Mouse (Mus musculus) lung, adult 2 months (tissue): ENCODE data around the gene Sin3a.

ENCODE experiments used
- CTCF ChIP-seq: fragments of 200-500 bp; IDR thresholded peaks from 2 replicates; pipeline ENCODE4 v1.5.1; 2011; ENCODE audit warnings: mild to moderate bottlenecking, low read length, control low read depth; ENCODE audit not compliant: insufficient read depth
- POLR2A ChIP-seq: fragments of 200-500 bp; IDR thresholded peaks from 2 replicates; pipeline ENCODE4 v1.6.1; 2011; ENCODE audit warnings: low read depth, mild to moderate bottlenecking, control low read depth, low read length, borderline replicate concordance; ENCODE audit errors: extremely low read depth

DNA sequence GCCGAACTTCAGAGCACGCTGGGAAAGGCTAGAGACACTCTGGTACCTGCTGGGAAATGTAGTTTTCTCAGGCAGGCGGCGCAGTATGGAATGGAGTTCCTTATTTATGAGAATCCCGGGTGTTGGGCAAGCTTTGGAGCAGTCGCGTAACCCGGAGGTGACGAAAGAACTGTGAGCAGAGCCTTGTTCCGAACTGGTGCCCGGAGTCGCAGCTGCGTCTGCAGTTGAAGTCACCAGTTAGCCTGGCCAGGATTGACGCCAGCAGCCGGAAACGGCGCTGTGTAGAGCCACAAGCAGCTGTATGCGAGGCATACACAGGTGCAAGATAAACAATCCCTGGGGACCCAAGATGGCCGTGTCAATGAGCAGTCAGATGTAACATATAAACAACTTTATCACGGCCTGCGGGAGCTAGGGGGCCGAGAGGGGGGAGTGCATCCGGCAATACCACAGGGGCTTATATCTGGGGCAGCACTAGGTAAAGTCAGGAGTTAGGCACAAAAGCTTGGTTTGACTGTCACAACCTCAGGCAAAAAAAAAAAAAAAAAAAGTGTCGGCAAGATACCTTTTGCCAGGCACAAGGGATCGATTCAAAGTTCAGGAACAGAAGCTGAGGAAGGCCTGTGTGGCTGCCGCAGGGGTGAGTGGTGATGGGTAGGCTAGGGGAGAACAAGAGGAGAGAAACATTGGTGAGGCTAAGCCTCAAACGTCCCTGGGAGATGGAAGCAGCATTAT lies 76.5 kb downstream of the Sin3a start, which contains the start of gene Neil1:
- TF ChIP-seq CTCF = no peak
- TF ChIP-seq POLR2A = peak; percentile 90; the same call in 1 of the 2 replicates
